Mouse (Mus musculus): ENCODE measurements at regions not wholly inside any gene's neighbourhood (a gene's known extent, or its start where the extent isn't known, plus 50 kb on each side); places are given as distances from the start of the nearest gene placed in this dataset.

DNA sequence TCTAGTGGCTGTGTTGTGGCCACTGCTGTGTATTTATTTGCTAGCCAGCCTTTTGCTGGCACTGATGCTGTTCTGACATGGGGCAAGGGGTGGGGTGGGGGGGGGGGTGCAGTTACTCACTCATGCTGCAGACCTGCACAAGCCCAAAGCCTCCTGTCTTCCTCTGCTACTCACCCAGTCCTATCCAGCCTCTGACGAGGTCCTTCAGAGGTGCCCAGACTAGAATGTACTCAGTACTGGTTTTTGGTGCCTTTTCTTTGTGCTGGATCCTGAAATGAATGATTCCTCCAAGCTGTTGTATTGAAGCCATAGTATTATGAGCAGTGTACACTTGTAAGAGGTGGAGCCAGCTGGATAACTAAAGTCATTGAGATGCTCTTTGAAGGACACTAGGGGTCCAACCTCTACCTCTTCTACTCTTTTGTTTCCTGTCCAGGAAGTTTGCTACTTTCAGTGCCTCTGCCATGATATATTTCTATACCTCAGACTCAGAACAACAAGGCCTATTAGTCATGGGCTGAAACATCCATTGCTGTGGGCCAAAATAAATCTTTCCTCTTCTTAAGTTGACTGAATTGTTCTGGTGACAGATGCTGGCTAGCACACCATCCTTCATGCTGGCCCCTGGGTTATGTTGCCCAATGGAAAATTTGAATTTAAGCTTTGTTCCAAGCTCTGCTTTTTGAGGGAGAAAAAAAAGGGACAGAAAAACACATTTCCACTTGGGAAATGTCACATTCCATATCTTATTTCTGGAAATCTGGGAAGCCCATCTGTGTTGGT lies 128.1 kb upstream of the Gas1 start:
- TF ChIP-seq GATA1 (IDR thresholded peaks at IDR 0.05; ENCODE audit: borderline replicate concordance, low read length) (no peak), FLI1 (IDR thresholded peaks at IDR 0.05; ENCODE audit: low read length) (no peak)

Measured in megakaryocyte, embryonic 14.5 days (primary cell).